Mouse (Mus musculus) embryo, embryonic 11 days (tissue): ENCODE measurements at regions not wholly inside any gene's neighbourhood (a gene's known extent, or its start where the extent isn't known, plus 50 kb on each side); places are given as distances from the start of the nearest gene placed in this dataset.

Experiments used
- DNase-seq: peaks from one replicate; pipeline ENCODE4 v3.0.0-alpha.2; 2015

DNA sequence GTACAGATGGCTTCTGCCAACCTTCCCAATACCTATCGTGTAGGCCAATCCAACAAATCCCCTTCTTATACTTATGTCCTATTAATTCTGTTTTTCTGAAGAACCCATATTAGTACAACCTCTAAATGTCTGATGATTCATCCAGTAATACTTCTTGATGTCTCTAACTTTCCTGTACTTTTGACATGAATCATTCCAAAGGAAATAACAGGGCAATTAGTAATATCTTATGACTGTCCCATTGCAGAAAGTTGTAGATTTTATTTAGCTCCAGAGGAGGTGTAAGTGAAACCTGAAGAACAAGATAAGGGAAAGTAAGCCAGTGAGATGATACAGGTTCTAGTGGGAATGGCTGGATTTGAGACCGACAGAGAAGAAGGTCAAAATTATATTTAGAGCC is 337.6 kb upstream of the Zeb2 start:
- no peak for DNase-seq

DNA sequence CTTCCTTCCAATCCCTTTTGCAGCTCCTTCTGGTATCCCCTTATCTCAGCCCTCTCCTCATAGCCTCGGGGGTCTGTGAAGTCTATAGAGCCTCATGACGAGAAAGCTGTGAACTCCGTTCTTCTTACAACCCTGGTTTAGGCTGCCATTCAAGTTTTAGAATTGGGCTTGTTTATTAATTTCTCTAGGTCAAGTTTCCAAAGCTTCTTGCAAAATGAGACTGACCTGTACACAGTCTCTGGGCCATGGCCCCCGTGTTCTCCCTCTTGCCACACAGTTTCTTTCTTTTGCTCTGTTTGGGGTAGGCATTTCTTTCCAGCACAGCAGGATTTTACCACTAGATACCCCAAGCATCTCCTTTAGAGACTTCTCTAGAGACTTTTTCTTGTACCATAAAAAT is 322.0 kb upstream of the Zeb2 start:
- DNase-seq: no peak

DNA sequence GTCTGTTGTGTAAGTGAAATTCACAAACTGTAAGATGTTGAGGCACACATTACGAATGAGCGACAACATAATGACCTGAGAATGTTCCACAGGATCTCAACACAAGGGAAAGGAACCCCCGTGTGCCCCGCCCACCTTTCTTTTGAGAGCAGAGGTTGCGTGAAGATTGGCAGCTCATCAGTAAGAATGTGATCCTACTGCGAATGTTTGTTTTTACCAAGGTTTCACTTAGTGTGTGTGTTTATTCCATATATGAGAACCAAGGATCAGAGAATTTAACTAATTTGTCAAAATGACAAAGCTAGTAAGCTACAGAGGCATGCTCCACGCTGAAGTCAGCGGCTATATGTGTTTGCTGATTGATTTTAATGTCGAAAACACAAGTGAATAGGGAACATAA is 321.5 kb upstream of the Zeb2 start:
- DNase-seq: no peak

DNA sequence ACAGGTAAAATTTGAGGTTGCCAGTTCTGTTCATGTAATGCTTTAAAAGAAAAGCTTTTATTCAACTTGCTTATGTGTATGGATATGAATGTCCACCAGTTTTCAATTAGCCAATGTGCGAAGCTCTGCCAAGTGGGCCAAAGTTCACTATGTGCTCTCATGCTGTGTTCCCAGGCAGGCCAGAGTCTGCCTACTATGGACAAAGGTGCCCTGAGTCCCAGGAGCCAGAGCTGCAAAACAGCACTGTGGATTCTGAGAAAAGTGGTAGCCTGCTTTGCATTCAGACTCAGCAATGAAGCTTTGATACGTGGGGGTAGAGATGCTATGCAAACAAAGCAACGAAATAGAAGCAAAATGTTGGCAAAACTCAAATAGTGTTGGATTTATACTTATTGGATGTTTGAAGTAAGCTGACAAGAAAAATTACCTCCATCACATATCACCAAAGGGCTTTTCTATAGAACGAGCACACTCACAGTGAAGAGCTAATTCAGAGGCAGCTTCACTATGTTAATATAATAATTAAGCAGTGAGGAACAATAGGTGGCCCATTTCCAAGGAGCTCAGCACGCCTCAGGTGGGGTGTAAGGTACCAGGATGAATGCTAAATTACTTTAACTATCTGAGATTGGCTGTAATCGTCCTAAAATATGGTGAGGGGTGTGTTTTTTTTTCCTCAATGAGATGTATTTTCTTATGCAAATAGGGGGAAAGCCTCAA is 318.2 kb upstream of the Zeb2 start:
- no peak for DNase-seq

DNA sequence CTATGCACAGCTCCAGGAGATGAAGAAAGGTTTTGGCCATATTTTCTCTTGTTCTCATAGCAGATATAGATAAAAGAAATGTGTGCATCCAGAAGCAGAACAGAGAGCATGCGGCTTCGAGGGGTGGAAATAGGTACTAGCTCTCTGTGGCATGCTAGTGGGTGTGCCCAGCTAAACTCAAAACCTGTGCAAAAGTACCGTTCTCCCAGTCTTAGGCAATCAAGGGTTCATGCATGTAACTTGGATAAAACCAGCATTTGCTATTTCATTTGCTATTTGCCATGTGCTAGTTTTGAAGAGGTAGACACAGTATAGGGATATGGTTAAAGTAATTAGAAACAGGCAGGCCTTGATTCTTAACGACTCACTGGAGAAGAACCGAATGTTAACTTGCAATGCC is 317.6 kb upstream of the Zeb2 start:
- no peak for DNase-seq

DNA sequence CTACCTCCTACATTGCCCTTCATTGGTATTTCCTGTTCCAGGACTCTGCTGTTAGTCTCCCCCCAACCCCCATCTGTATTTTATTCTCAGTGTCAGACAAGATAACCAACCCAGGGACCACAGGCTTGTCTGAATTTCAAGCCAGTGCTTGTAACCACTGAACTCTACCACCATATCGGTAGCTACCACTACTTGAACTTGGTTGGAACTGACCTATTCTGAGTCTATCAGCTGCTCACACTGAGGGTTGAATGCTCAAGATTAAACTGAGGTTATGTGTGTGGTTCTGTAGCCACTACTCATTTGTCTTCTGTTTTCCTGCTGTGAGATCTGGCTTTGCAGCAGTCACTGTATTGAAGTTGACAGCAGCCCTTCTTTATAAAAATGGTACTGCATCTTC is 317.0 kb upstream of the Zeb2 start:
- no peak for DNase-seq

DNA sequence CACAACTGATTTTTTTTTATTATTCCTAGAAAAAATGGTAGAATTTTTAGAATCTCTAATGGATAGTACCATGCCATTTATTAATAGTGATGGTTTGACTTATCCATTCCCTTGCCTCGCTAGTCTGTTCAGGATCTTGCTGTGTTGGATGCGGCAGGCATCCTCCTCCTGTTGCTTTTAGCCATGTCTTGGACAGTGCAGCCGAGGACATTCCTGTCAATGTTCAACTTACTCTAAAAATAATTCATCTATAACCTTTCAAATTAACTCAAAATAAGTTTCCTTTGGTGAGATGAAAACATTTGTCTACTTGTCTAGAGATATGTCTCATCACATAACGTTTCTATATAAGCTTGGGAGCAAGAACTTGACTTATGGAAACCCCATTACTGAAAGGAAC is 314.2 kb upstream of the Zeb2 start:
- DNase-seq: no peak

DNA sequence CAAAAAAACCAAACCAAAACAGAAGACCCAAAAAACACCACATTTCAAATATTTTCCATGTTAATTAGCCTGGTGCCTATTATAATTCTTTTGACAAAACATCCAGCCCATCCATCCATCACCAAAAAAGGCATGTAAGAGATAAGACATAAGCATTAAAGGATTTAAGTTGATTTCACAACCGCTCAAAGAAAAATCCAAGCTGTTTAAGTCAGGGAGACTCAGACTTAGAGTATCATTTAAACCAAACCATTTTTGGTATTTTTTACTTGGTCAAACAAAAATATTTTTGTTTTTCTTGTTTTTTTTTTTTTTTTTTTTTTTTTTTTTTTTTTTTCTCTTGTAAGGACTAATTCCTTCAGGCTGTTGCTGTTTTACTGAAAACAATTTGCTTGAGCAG is 304.6 kb upstream of the Zeb2 start:
- no peak for DNase-seq

DNA sequence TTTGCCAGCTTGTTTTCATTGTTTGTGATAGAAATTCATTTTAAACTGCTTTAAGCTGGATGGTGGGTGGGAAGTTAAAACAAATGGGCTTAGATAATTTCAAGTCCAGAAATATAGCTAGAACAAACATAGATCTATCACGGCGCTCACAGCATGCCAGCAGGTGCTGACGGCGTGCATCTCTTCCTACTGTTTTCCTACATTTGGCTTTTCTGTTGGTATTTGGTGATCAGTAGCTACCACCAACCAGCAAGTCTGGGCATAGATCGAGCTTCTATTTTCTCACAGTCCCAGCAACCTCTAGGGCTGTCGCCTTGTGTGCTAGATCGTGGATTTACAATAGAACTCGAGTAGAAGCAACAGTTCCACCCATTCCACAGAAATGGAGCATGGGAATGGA is 290.9 kb upstream of the Zeb2 start:
- DNase-seq: no peak

DNA sequence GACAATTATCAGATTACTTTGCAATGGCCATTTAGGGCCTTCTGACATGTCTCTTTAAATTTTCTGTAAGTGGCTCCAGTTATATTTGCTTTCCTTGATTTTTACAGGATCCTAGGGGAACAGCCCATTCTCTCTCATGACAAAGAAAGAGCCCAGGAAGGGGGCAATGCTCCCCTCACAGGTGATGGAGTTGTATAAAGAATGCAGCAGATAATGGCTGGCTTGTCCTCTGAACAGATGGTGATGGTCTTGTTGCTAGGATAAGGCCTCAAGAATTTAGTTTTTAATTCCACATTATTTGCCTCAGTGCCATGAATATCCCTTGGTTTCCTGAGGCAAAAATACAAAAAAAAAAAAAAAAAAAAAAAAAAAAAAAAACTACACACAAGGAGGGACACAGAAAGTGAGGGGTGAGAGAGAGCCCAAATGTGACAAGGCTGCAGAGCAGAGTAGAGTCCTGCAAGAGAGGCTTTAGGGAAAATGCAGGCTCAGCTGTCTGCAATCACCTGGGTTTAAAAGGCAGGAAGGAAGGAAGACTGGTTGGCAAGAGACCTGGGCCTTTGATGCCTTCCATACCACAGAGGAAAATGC is 272.8 kb upstream of the Zeb2 start:
- DNase-seq: peak; percentile 8

DNA sequence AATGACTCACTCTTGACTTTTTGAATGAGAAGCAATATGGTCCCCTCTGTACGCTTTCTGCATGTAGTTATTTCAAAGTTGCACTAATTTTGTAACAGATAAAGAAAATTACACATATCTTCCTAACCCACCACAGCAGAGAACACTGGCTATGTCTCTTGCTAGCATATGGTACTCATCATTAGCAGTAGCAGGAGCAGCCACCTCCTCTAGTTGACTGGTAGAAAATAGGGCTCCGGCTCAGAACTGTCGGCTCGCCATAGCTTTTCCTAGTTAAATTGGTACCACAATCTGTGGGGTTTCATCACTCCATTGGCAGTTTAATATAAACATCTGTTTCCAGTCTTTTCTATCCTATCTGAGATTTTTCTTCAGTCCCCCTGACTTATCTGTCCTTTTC is 254.1 kb upstream of the Zeb2 start:
- DNase-seq: no peak

DNA sequence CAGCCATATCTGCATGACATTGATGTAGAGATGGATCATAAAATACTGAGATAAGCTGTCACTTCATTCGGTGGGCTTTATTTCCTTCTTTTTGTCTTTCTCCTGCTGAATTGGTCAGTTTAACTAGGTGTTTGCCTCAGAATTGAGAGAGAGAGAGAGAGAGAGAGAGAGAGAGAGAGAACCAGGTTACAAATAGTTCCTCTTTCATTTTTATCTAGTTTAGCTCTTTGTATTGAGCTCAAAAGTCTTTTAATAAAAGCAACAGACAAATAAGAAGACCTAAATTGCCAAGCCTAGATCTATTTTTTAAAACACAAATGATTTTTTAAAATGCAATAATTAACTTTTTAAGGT is 253.4 kb upstream of the Zeb2 start:
- DNase-seq: no peak

DNA sequence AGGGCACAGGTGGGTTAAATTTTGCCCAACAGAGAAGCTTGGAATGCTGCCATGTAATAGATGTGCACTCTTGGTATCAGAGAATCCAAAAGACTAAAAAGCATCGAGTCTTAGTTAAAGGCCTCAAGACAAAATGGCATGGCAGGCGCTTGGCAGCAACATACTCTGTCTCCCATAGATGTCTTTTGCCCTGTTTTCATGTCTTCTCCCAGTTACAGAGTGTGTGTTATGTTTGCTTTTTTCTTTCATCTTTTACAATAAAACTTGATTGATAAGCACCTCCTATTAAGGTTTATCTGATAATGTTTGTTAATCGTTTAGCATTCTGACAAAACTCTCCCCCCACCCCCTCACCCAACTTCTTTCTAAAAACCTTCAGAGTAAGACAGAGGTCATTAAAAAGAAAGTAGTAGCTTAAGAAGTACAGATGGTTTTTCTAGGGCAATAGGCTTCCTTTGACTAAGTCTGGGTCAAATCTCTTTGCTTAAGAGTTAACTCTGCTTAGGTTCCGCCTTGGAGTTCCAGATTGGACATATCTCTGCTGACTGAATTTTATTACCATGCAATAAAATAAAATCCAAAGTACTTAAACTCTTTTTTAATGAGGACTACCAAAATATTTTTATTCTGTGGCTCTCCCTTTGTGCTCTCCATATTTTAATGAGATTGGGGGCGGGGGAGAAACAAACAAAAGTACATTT is 252.9 kb upstream of the Zeb2 start:
- no peak for DNase-seq

DNA sequence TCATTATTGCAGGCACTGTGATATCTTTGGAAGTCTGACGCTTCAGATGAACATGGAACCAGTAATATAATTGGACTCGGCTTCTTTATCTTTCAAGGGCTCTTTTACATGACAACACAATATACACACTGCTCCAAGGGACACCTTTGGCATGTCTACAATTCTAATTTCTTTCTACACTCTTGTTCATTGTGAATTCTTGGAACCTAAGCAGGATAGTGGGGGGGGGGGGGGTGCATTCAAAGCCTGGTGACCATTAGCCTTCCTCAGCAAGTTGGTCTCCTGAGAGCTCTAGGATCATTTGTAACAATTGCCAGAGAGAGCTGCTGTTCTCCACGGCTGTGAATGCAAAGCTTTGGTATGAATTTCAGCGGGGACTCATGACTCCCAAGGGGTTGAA is 252.2 kb upstream of the Zeb2 start:
- no peak for DNase-seq

DNA sequence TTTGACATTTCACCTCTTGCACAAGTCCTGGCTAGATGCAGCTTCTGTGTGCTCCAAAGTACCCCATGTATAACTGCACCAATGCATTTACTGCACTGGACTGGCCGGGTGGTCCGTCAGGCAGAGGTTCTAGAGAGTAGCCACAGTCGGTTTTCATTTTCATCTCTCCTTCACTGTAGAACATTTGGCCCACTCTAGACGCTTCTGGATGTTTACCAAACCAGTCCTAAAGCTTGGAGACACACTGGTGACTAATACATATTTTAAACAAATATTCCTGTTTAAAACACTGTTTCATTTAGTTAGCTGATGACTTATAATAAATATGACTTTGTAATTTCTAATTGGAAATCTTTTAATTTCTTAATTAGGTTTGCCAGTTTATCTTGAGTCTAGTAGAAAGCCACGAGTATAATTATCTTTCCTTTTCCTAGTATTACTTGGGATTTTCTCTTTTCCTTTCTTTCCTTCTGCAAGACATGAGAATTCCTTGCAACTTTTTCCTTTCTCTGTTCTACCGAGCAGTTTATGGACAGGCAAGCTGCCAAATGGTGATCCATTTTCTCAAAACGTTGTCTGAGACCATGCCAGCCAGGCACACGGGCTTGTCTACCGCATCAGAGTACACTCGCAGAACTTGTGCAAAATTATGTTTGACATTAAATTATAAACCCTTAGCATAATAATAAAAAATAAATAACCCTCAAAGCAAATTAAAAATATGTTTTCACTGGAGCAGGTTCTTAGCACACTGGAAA is 250.4 kb upstream of the Zeb2 start:
- no peak for DNase-seq

DNA sequence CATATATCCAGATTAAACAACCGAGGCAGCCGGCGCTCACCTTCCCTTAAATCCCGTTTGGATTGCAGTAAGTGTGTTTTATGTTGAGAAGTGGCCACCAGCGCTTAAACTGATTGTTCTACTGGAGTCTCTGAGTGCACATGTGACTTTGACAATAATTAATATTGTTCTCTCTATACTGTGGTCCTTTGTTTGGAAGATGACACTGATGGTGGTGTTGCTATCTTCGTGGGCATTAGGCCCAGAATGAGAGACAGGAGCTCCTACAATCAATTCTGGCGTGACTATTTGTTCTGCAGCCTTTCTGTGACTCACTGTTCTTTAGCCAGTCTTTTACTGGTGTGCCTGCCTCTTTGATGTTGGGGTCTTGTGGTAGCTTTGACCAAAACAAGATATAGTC is 240.1 kb upstream of the Zeb2 start:
- no peak for DNase-seq

DNA sequence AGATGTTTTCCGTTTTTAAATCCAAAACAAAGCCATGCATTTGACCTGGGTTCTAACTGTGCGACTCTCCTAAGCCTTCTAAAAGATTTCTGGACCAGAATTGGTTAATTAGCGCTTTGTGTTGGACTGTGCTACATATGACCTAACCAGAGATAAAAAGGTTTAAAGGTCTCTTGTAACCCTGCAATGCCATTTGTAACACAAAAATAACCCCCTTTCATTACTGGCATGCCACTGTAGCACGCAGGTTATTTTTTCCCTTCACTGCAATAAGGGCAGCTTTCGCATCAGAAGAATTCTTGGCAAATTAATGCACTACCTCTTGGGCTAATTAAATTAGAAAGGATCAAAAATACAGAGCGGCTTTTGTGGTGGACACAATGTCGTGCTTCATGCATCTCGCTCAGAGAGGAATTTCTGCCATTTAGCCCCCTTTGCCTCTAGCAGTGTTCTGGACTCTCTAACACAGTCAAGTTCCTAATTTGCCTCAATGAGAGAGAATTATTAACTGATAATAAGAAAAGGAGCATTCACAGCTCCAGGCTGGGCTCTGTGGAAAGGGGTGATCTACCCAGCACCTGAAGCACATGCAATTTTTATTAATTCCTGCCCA is 239.5 kb upstream of the Zeb2 start:
- DNase-seq: no peak

DNA sequence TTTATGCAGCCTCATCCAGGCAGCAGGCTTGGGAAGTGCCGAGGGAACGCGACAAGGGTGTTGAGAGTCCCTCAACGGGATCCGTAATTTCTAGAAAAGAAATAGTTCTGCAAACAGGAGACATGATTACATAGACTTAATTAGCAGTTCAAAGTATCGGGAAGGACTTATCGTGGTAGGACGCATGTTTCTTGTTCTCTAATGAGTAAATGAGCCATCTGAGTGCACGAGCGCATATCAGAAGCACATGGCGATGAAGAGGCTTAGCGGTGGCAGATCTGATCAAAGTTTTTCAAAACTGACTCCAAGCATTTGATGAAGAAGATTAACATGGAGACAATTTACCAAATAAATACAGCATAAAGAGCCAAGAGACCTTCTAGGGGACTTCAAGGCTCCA is 238.8 kb upstream of the Zeb2 start:
- no peak for DNase-seq

DNA sequence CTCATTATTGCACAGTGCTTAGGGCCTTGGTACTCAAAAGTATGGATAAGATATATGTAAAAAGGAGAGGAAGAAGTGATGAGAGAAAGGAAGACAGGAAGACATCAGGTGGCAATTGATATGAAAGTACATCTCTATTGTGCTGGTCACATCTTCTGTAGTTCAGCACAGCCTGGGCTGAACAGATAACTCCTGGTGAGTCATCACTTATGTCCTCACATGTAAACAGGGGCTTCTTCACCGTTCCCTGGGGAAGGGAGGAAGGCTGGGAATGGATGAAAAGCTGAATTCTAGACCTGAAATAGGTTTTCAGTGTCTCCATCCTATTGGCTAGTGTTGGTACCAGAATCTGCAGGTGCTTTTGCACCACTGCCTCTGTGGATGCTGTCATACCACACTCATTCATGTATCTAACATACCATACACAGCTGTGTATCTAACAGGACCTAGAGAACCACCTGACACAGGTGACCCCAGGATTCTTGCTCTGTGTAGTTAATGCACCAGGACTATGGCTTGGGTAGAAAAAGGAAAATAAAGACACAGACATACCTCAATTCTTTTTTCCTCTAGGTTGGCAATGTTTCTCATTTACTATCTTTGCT is 234.4 kb upstream of the Zeb2 start:
- DNase-seq: no peak

DNA sequence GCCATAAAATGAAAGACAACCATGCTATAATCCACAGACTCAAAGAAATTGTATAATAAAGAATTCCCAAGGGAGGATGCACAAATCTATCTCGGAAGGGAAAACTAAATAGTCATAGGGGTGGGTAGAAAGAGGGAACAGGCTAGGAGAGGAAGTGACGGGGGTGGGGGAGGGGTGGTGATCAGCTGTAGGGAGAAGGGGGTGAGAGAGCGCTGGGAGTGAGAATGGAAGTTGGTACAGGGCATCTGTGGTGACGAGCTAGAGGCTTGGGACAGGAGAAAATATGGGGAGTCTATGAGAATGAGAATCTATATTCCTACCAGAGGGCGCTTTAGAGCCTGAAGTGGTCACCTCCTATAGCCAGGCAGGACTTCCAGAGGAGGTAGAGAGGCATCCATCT is 229.2 kb upstream of the Zeb2 start:
- no peak for DNase-seq

DNA sequence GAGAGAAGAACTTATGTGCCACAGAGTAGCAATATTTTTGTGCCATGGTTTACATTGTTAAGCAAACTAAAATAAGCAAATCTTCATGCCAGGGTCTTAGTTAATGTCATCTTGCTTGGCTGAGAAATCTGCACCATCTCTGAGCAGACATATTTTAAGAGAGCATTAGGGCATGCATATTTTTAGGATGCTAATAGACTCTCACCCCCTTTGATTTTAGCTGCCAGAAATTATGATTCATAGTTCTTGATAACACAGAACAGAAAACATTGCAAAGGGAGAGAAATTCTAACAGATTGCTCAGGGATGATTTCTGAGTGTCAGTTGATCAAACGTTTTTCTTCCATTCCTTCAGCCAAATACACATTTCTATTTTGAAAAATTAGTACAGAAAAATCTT is 222.7 kb upstream of the Zeb2 start:
- DNase-seq: no peak

DNA sequence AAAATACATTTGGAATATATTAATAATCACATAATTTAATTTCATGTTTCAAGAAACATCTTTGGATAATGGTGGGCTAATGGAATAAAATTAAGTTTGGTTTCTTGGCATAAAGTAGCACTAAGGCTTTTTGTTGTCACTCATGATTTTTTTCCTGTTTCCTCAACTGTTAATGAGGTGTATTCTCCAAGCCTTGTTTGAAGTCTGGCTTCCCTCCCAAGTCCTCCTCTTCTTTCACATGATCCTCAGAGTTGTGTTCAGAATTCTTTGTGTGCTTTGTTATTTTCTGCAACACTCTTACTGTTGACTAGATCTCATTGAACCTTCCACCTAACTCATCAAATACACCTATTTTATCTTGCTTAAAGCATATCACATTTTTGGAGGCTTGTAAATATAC is 221.6 kb upstream of the Zeb2 start:
- no peak for DNase-seq

DNA sequence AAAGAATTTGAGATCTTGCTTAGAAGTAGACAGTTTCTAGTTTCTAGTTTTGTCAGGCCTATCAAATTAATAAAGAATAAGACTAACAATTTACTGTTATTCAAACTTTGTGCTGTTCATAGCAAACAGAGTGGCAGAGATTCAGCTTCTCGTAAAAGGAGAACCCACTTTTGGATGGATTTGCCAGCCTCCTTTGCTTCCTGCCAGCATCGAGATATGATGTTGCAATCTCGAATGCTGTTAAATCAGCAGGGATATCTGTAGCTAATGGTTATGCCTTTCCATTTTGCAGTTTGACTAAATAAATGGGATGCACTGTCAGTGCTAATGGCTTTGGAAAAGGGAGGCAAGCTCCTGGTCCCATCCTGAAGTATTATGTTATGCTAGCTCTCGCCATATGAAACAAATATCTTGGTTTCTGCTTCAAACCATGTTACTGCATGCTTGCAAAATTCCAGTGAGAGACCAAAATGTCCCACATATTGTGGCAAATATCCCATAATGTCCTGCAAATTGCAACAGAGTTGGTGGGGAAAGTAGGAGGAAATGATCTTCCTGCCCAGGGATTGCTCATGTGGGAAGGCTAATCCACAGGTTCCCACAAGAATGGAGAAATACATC is 199.9 kb upstream of the Zeb2 start:
- DNase-seq: no peak
